Mouse (Mus musculus) MEL (cell line): ENCODE data around the gene Gpatch11. TPM values are rescaled to one million over a fixed set of nuclear protein-coding genes. Genes with fewer than 3 reads are reported as not detected.

ENCODE experiments used
- DNase-seq: peaks from one replicate; pipeline ENCODE4 v3.0.0; 2011; ENCODE audit warnings: low read depth, low spot score
- H3K27ac ChIP-seq: 2 replicates; pipeline ENCODE4 v1.5.1; 2012; ENCODE audit warnings: low read depth, mild to moderate bottlenecking, control low read depth, low read length, moderate library complexity; ENCODE audit not compliant: control insufficient read depth
- H3K27me3 ChIP-seq, 2 experiments: fragments of 150-350 bp in 1 of 2; sonication (generic) in 1 of 2; 2 replicates each; pipeline ENCODE4 v1.6.1; 2012; ENCODE audit warnings: low read length in 2 of 2, mild to moderate bottlenecking in 2 of 2, improper control_type of control experiment in 1 of 2, moderate library complexity in 1 of 2; ENCODE audit not compliant: insufficient read depth in 2 of 2, control insufficient read depth in 1 of 2
- H3K36me3 ChIP-seq, 2 experiments: 2 replicates each; pipeline ENCODE4 v1.6.1; 2012 to 2014; ENCODE audit warnings: low read length in 2 of 2, improper control_type of control experiment in 1 of 2, inconsistent platforms in 1 of 2, mild to moderate bottlenecking in 1 of 2; ENCODE audit not compliant: insufficient read depth in 2 of 2, control insufficient read depth in 1 of 2
- H3K4me1 ChIP-seq, 2 experiments: fragments of 150-350 bp in 1 of 2; sonication (generic) in 1 of 2; 2 replicates each; pipeline ENCODE4 v1.6.1; 2012; ENCODE audit warnings: low read length in 2 of 2, improper control_type of control experiment in 1 of 2, mild to moderate bottlenecking in 1 of 2; ENCODE audit not compliant: insufficient read depth in 2 of 2, control insufficient read depth in 1 of 2
- H3K4me3 ChIP-seq, 2 experiments: fragments of 150-350 bp in 1 of 2; sonication (generic) in 1 of 2; 2 replicates each; pipeline ENCODE4 v1.5.1; 2012; ENCODE audit warnings: low read depth in 2 of 2, low read length in 2 of 2, mild to moderate bottlenecking in 2 of 2, moderate library complexity in 2 of 2, control low read depth in 1 of 2, improper control_type of control experiment in 1 of 2; ENCODE audit not compliant: control insufficient read depth in 1 of 2, insufficient read depth in 1 of 2
- H3K79me2 ChIP-seq: 2 replicates; pipeline ENCODE4 v1.6.1; 2012; ENCODE audit warnings: mild to moderate bottlenecking, low read length, moderate library complexity; ENCODE audit not compliant: control insufficient read depth, poor library complexity, insufficient read depth
- H3K9ac ChIP-seq: 2 replicates; pipeline ENCODE4 v1.6.1; 2012; ENCODE audit warnings: low read depth, mild to moderate bottlenecking, control low read depth, low read length, moderate library complexity; ENCODE audit not compliant: control insufficient read depth, poor library complexity, severe bottlenecking
- H3K9me3 ChIP-seq: fragments of 150-350 bp; sonication (generic); replicated peaks from 2 replicates; pipeline ENCODE4 v1.6.1; 2012; ENCODE audit warnings: mild to moderate bottlenecking, low read length, improper control_type of control experiment, moderate library complexity; ENCODE audit not compliant: insufficient read depth
- CHD2 ChIP-seq: IDR thresholded peaks from 2 replicates; pipeline ENCODE4 v1.6.1; 2011; ENCODE audit warnings: low read length, improper control_type of control experiment
- CTCF ChIP-seq, 3 experiments: IDR thresholded peaks in 2 of 3; conservative IDR thresholded peaks in 1 of 3; 2 replicates each; pipeline ENCODE4 v1.5.1; 2011 to 2012; ENCODE audit warnings: low read length in 3 of 3, low read depth in 2 of 3, mild to moderate bottlenecking in 2 of 3, improper control_type of control experiment in 1 of 3, inconsistent platforms in 1 of 3, mixed read lengths in 1 of 3, moderate library complexity in 1 of 3; ENCODE audit not compliant: control insufficient read depth in 1 of 3, insufficient read depth in 1 of 3, poor library complexity in 1 of 3, severe bottlenecking in 1 of 3
- E2F4 ChIP-seq: IDR thresholded peaks from 2 replicates; pipeline ENCODE4 v1.6.1; 2011; ENCODE audit warnings: low read depth, low read length, improper control_type of control experiment, borderline replicate concordance
- ELF1 ChIP-seq: IDR thresholded peaks from 2 replicates; pipeline ENCODE4 v1.6.1; 2014; ENCODE audit warnings: low read depth, mild to moderate bottlenecking, inconsistent platforms, low read length, improper control_type of control experiment, moderate library complexity
- EP300 ChIP-seq, 2 experiments: IDR thresholded peaks; 2 replicates each; pipeline ENCODE4 v1.6.1; 2011; ENCODE audit warnings: improper control_type of control experiment in 2 of 2, low read length in 2 of 2, low read depth in 1 of 2, mild to moderate bottlenecking in 1 of 2
- ETS1 ChIP-seq: IDR thresholded peaks from 2 replicates; pipeline ENCODE4 v1.6.1; 2012; ENCODE audit warnings: low read depth, mild to moderate bottlenecking, inconsistent platforms, low read length, improper control_type of control experiment, moderate library complexity
- GATA1 ChIP-seq: IDR thresholded peaks from 2 replicates; pipeline ENCODE4 v1.6.1; 2011; ENCODE audit warnings: low read depth, low read length, improper control_type of control experiment
- HCFC1 ChIP-seq: IDR thresholded peaks from 2 replicates; pipeline ENCODE4 v1.6.1; 2012; ENCODE audit warnings: low read depth, mild to moderate bottlenecking, inconsistent platforms, low read length, improper control_type of control experiment, moderate library complexity
- JUND ChIP-seq: IDR thresholded peaks from 2 replicates; pipeline ENCODE4 v1.6.1; 2011; ENCODE audit warnings: low read depth, mild to moderate bottlenecking, improper control_type of control experiment, low read length
- KAT2A ChIP-seq: conservative IDR thresholded peaks from 2 replicates; pipeline ENCODE4 v1.6.1; 2012; ENCODE audit warnings: low read depth, low read length, improper control_type of control experiment, inconsistent platforms
- MAFK ChIP-seq: IDR thresholded peaks from 2 replicates; pipeline ENCODE4 v1.6.1; 2011; ENCODE audit warnings: low read depth, mild to moderate bottlenecking, low read length, improper control_type of control experiment, borderline replicate concordance
- MAX ChIP-seq: IDR thresholded peaks from 2 replicates; pipeline ENCODE4 v1.6.1; 2011; ENCODE audit warnings: low read length, improper control_type of control experiment
- MEF2A ChIP-seq: IDR thresholded peaks from 2 replicates; pipeline ENCODE4 v1.6.1; 2014; ENCODE audit warnings: low read depth, mild to moderate bottlenecking, inconsistent platforms, low read length, improper control_type of control experiment; ENCODE audit not compliant: poor library complexity, insufficient replicate concordance, severe bottlenecking; ENCODE audit errors: extremely low read depth
- MXI1 ChIP-seq: IDR thresholded peaks from 2 replicates; pipeline ENCODE4 v1.6.1; 2011; ENCODE audit warnings: mild to moderate bottlenecking, low read depth, low read length, improper control_type of control experiment
- MYB ChIP-seq: IDR thresholded peaks from 2 replicates; pipeline ENCODE4 v1.6.1; 2011; ENCODE audit warnings: mild to moderate bottlenecking, low read depth, low read length, improper control_type of control experiment
- MYC ChIP-seq: IDR thresholded peaks from 2 replicates; pipeline ENCODE4 v1.6.1; 2011; ENCODE audit warnings: low read depth, mild to moderate bottlenecking, low read length, improper control_type of control experiment, moderate library complexity
- NRF1 ChIP-seq: IDR thresholded peaks from 2 replicates; pipeline ENCODE4 v1.6.1; 2014; ENCODE audit warnings: low read depth, mild to moderate bottlenecking, inconsistent platforms, low read length, improper control_type of control experiment, moderate library complexity; ENCODE audit not compliant: poor library complexity, insufficient read depth, severe bottlenecking
- POLR2A ChIP-seq, 2 experiments: IDR thresholded peaks; 2 replicates each; pipeline ENCODE4 v1.6.1; 2011 to 2012; ENCODE audit warnings: low read length in 2 of 2, mild to moderate bottlenecking in 2 of 2, control low read depth in 1 of 2, improper control_type of control experiment in 1 of 2, low read depth in 1 of 2, moderate library complexity in 1 of 2; ENCODE audit not compliant: control insufficient read depth in 1 of 2, insufficient read depth in 1 of 2, poor library complexity in 1 of 2
- POLR2AphosphoS5 ChIP-seq: IDR thresholded peaks from 2 replicates; pipeline ENCODE4 v1.6.1; 2012; ENCODE audit warnings: low read depth, borderline replicate concordance, mild to moderate bottlenecking, inconsistent platforms, low read length, moderate library complexity, mixed read lengths
- RAD21 ChIP-seq: IDR thresholded peaks from 2 replicates; pipeline ENCODE4 v1.6.1; 2011; ENCODE audit warnings: mild to moderate bottlenecking, low read depth, low read length, improper control_type of control experiment
- SMC3 ChIP-seq: IDR thresholded peaks from 2 replicates; pipeline ENCODE4 v1.6.1; 2011; ENCODE audit warnings: low read depth, low read length, improper control_type of control experiment
- TAL1 ChIP-seq: IDR thresholded peaks from 2 replicates; pipeline ENCODE4 v1.6.1; 2012; ENCODE audit warnings: mild to moderate bottlenecking, inconsistent platforms, low read length, moderate library complexity, mixed read lengths
- TBP ChIP-seq: IDR thresholded peaks from 2 replicates; pipeline ENCODE4 v1.8.0; 2011; ENCODE audit warnings: low read depth, low read length, improper control_type of control experiment
- TCF12 ChIP-seq: IDR thresholded peaks from 2 replicates; pipeline ENCODE4 v1.6.1; 2014; ENCODE audit warnings: low read depth, mild to moderate bottlenecking, inconsistent platforms, low read length, improper control_type of control experiment, moderate library complexity
- UBTF ChIP-seq: IDR thresholded peaks from 2 replicates; pipeline ENCODE4 v1.6.1; 2012; ENCODE audit warnings: low read depth, mild to moderate bottlenecking, inconsistent platforms, low read length, improper control_type of control experiment, moderate library complexity, borderline replicate concordance; ENCODE audit not compliant: insufficient read depth
- USF1 ChIP-seq: IDR thresholded peaks from 2 replicates; pipeline ENCODE4 v1.6.1; 2014; ENCODE audit warnings: low read depth, mild to moderate bottlenecking, inconsistent platforms, low read length, improper control_type of control experiment, moderate library complexity
- USF2 ChIP-seq, 2 experiments: IDR thresholded peaks; 2 replicates each; pipeline ENCODE4 v1.6.1; 2011 to 2012; ENCODE audit warnings: improper control_type of control experiment in 2 of 2, low read length in 2 of 2, borderline replicate concordance in 1 of 2, inconsistent platforms in 1 of 2, low read depth in 1 of 2, mild to moderate bottlenecking in 1 of 2; ENCODE audit not compliant: insufficient read depth in 1 of 2
- ZC3H11A ChIP-seq: IDR thresholded peaks from 2 replicates; pipeline ENCODE4 v1.6.1; 2012; ENCODE audit warnings: low read depth, mild to moderate bottlenecking, inconsistent platforms, low read length, improper control_type of control experiment
- ZMIZ1 ChIP-seq: IDR thresholded peaks from 2 replicates; pipeline ENCODE4 v1.6.1; 2012; ENCODE audit warnings: low read depth, mild to moderate bottlenecking, inconsistent platforms, low read length, improper control_type of control experiment, moderate library complexity
- polyA plus RNA-seq, 2 experiments: library from polyadenylated mRNA; stranded (reverse) in 1 of 2; unstranded in 1 of 2; fragments of >175 nt in 1 of 2; fragments of >200 nt in 1 of 2; gene quantifications; 2 replicates each; pipeline versions ENCODE4 v1.2.1 to v1.2.4; 2012; ENCODE audit warnings: low replicate concordance in 2 of 2, low read depth in 1 of 2; ENCODE audit not compliant: insufficient read length in 2 of 2, insufficient read depth in 1 of 2, missing spikeins in 1 of 2
- total RNA-seq: library from RNA; depleted of rRNA; stranded (reverse); fragments of 300-350 nt; gene quantifications from 2 replicates; pipeline ENCODE4 v1.2.3, GENCODE M21; 2012

Gene Gpatch11
- total and polyA plus RNA-seq, 3 experiments = 10.3 to 12.4 TPM; not detected in 1

DNA sequence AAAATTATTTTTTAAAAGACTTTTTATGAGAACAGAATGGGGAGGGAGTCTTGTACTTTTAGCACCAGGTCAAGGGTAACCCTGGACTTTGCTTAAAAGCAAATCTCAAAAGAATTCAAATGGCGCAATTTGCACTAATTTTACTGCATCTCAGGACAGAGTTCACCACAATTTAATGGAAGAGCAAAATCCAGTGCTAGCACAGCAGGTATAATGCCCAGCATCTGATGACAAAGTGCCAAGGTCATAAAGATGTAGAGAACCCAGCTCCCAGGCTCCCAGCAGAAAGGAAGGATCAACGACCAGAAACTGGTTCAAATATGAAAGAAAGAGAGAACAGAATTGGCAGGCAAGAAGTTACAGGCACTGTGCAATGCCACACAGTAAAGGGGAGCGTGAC lies 43.2 kb upstream of the Gpatch11 start:
- no peaks in the 10 kb centered on the region for H3K27me3 ChIP-seq
- H3K36me3 ChIP-seq = peaks cover 2 to 8% of the 10 kb centered on the region in 2 experiments; a peak in 2 of 4 replicates
- peaks cover 3 to 4% of the 10 kb centered on the region in 2 experiments; a peak in 2 of 4 replicates for H3K4me1 ChIP-seq
- H3K9me3 ChIP-seq = no peaks in the 10 kb centered on the region
- no peak overlapping the region for H3K9ac ChIP-seq
- no peak overlapping the region for H3K4me3 ChIP-seq
- H3K27ac ChIP-seq = no peak overlapping the region
- TF ChIP-seq ZMIZ1 (no peak), CTCF (IDR thresholded peaks at IDR 0.05 in 2 of 3, conservative IDR thresholded peaks at IDR 0.05 in 1 of 3; ENCODE audit: control insufficient read depth in 1 of 3, insufficient read depth in 1 of 3, low read depth in 2 of 3, low read length in 3 of 3, poor library complexity in 1 of 3, severe bottlenecking in 1 of 3) (no peak), JUND (no peak), HCFC1 (no peak), MYC (no peak), UBTF (no peak), NRF1 (no peak), POLR2A (IDR thresholded peaks at IDR 0.05; ENCODE audit: control insufficient read depth in 1 of 2, insufficient read depth in 1 of 2, low read depth in 1 of 2, low read length in 2 of 2, poor library complexity in 1 of 2) (no peak), USF1 (no peak), RAD21 (no peak), ZC3H11A (no peak), MYB (no peak), SMC3 (no peak), MXI1 (no peak), USF2 (IDR thresholded peaks at IDR 0.05; ENCODE audit: borderline replicate concordance in 1 of 2, insufficient read depth in 1 of 2, low read depth in 1 of 2, low read length in 2 of 2) (no peak), ELF1 (no peak)
- no peak for DNase-seq
- no peaks in the 10 kb centered on the region for H3K79me2 ChIP-seq

DNA sequence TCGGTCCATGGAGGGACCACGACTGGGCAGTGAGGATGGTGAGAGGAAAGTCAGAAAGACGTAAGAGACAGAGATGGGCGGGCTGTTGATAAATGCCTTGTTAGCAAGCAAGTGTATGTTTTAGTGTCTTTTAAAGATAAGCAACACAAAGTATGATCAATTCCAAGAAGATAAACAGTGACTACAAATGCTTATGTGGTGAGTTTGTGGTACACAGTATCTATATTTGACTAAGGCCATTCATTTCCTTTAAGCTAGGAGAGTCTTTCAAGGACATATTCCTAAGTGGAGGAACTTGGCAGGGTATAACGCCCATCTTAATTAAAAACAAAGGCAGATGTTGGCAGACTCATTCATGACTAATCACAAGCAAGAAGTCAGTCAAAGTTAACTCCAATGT lies 41.0 kb upstream of the Gpatch11 start:
- H3K27ac ChIP-seq = no peak overlapping the region; the same call in 1 of the 2 replicates
- no peak overlapping the region for H3K4me3 ChIP-seq
- H3K79me2 ChIP-seq = no peaks in the 10 kb centered on the region
- H3K27me3 ChIP-seq = no peaks in the 10 kb centered on the region
- H3K9me3 ChIP-seq = no peaks in the 10 kb centered on the region
- H3K36me3 ChIP-seq = peaks cover 2 to 6% of the 10 kb centered on the region in 2 experiments; a peak in 2 of 4 replicates
- no peak overlapping the region for H3K9ac ChIP-seq
- peak; percentile 44 for DNase-seq
- H3K4me1 ChIP-seq = peaks cover 3 to 4% of the 10 kb centered on the region in 2 experiments; a peak in 2 of 4 replicates
- TF ChIP-seq POLR2AphosphoS5 (no peak), GATA1 (peak; percentile 46), TCF12 (peak; percentile 30; the same call in 1 of the 2 replicates), JUND (no peak), TBP (no peak), EP300 (IDR thresholded peaks at IDR 0.05; ENCODE audit: low read depth in 1 of 2, low read length in 2 of 2) (peak; percentile 64 to 69), E2F4 (no peak), CTCF (IDR thresholded peaks at IDR 0.05 in 2 of 3, conservative IDR thresholded peaks at IDR 0.05 in 1 of 3; ENCODE audit: control insufficient read depth in 1 of 3, insufficient read depth in 1 of 3, low read depth in 2 of 3, low read length in 3 of 3, poor library complexity in 1 of 3, severe bottlenecking in 1 of 3) (no peak), HCFC1 (no peak), MAFK (no peak), MEF2A (no peak), MAX (no peak), TAL1 (peak; percentile 6; the same call in 1 of the 2 replicates), ETS1 (peak; percentile 33; the same call in 1 of the 2 replicates), CHD2 (no peak), KAT2A (no peak), MXI1 (no peak)
